Mouse (Mus musculus) lung, postnatal 0 days (tissue): ENCODE results near the gene Ercc5. TPM values are rescaled to one million over a fixed set of nuclear protein-coding genes. Genes with fewer than 3 reads are reported as not detected.

Source experiments
- ATAC-seq: fragments of 200-750 bp; cut with Nextera tagmentation; 2 replicates; pipeline ENCODE4 v1.8.0; 2017; ENCODE audit warnings: moderate library complexity
- DNase-seq: peaks from one replicate; pipeline ENCODE4 v3.0.0-alpha.2; 2016; ENCODE audit warnings: low spot score
- H3K27ac ChIP-seq: fragments of 300-500 bp; sonication (generic); 2 replicates; pipeline ENCODE4 v1.5.1; 2014; ENCODE audit warnings: antibody characterized with exemption, mild to moderate bottlenecking, low read length, mixed read lengths
- H3K27me3 ChIP-seq: fragments of 300-500 bp; sonication (generic); replicated peaks from 2 replicates; pipeline ENCODE4 v1.6.1; 2014; ENCODE audit warnings: low read length, mixed read lengths; ENCODE audit not compliant: insufficient read depth
- H3K36me3 ChIP-seq: fragments of 300-500 bp; sonication (generic); 2 replicates; pipeline ENCODE4 v1.6.1; 2014; ENCODE audit warnings: low read length, mixed read lengths; ENCODE audit not compliant: insufficient read depth
- H3K4me1 ChIP-seq: fragments of 300-500 bp; sonication (generic); 2 replicates; pipeline ENCODE4 v1.6.1; 2014; ENCODE audit warnings: antibody characterized with exemption, low read depth, low read length, mixed read lengths; ENCODE audit not compliant: insufficient read depth
- H3K4me2 ChIP-seq: fragments of 300-500 bp; sonication (generic); replicated peaks from 2 replicates; pipeline ENCODE4 v1.6.1; 2014; ENCODE audit warnings: low read depth, mild to moderate bottlenecking, low read length, moderate library complexity, mixed read lengths
- H3K4me3 ChIP-seq: fragments of 300-500 bp; sonication (generic); 2 replicates; pipeline ENCODE4 v1.5.1; 2014; ENCODE audit warnings: low read depth, low read length
- H3K9ac ChIP-seq: fragments of 300-500 bp; sonication (generic); replicated peaks from 2 replicates; pipeline ENCODE4 v1.6.1; 2014; ENCODE audit warnings: low read depth, mild to moderate bottlenecking
- H3K9me3 ChIP-seq: fragments of 300-500 bp; sonication (generic); 2 replicates; pipeline ENCODE4 v1.6.1; 2016; ENCODE audit warnings: low read length, mixed read lengths
- CTCF ChIP-seq: IDR thresholded peaks from 2 replicates; pipeline ENCODE4 v1.5.1; 2016; ENCODE audit warnings: antibody characterized with exemption, mild to moderate bottlenecking
- EP300 ChIP-seq: IDR thresholded peaks from 2 replicates; pipeline ENCODE4 v1.6.1; 2016; ENCODE audit warnings: antibody characterized with exemption, mild to moderate bottlenecking, control low read depth
- WGBS: fragments of 180-500 bp; shearing (Covaris S2); extraction: QIAGEN DNeasy Blood & Tissue Kit; methylation state at CpG from one replicate; pipeline ENCODE4 v1.1.7; 2014; 5-methylcytosine and 5-hydroxymethylcytosine counted together
- polyA plus RNA-seq: library from polyadenylated mRNA; unstranded; fragments of >200 nt; fragmentation: Nextera tagmentation; extraction: Ambion mirVana; gene quantifications from 2 replicates; pipeline ENCODE4 v1.2.1, GENCODE M21; 2015

Ercc5 gene
- polyA plus RNA-seq: 15.1 and 16.7 TPM in 2 replicates

DNA sequence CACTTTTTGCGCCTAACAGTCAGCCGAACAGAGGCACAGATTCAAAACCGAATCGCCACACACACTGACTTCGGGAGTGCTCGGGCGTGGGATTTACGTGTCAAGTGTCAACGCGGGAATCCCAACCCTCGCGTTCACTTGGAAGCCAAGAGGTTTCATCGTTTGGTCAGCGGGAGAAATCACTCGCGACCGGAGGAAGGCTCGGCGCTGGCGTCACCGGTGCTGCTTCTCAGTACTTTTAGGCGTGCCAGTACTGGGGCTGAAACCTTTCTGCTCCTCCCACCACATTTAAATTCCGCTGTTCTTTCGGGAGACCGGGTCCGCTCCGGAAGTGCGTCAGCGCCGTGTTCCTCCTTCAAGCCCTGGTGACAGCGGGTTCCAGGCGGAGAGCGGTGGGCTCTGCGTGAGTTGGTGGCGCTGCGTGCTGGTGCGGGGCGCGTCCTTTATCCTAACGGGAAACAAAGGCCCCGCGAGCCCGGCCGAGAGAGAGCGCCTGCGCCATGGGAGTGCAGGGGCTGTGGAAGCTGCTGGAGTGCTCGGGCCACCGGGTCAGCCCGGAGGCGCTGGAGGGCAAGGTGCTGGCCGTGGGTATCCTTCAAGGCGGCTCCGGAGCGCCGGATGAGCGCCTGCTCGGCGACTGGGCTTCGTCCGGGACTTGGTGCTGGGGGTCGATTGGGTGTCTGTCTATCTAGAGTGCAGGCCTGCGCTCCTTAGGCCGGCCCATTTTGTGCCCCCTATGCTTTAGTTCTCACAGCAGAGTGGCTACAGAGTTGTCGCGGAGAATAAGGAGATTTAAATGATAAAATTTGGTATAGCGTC, at the start of gene Ercc5:
TSS of gene Ercc5 (plus strand) at position 182 of the 819 bp plus-strand sequence.
- ATAC-seq (peak; percentile 97), DNase-seq (peak; percentile 98)
- Histone ChIP-seq H3K4me1 (no peaks in the 10 kb centered on the region), H3K4me2 (peak within 1 kb of the TSS; percentile 75), H3K36me3 (0 out of 2 replicates have a peak, but pooled peaks cover 5% of the 10 kb centered on the region), H3K27me3 (no peaks in the 10 kb centered on the region), H3K9me3 (no peaks in the 10 kb centered on the region), H3K27ac (peak within 1 kb of the TSS; percentile 97), H3K4me3 (peak within 1 kb of the TSS; percentile 79), H3K9ac (peak within 1 kb of the TSS; percentile 92)
- TF ChIP-seq CTCF (peak; percentile 1; the same call in 1 of the 2 replicates), EP300 (peak; percentile 55; the same call in 1 of the 2 replicates)
- whole genome bisulfite sequencing: 1% methylated on average over 65 of the region's 66 CpGs

DNA sequence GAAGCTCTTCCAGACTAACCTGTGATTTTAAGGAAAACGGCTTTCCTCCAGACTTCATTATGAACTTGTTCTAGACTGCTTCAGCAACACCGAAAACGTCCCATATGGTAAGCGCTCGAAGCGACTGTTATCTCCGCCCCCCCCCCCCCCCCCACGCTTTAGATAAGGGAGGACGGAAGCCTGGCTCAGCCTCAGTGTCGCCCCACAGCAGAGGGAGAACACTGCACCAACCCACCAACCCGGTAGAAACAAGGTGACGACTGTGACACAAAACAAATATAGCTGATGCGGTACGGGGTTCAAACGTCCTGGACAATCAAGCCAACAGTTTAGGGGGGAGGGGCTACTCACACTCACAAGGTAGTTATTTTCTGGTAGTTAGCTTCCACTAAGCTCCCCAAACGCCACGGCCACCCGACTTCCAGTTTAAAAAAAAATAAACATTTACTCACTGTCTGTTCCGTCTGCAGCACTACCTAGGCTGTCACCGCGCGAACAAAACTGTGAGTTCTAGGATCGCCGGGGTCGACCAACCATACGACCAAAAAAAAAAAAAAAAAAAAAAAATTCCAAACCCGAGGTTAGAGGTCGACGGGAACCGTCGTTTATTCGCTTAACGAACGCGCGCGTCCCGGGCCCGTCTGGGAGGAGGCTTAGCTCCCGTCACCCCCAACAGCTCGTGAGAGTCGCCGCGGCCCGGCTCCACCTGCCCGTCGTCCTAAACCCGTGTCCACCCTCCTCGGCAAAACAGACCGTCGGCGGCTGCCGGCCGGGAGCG, 45.9 kb upstream of the Ercc5 start:
- WGBS: under 1% methylated on average over 52 of the region's 55 CpGs
- ATAC-seq: peak; percentile 77
- Histone ChIP-seq H3K4me3 (peak overlapping the region; percentile 68), H3K9ac (peak overlapping the region; percentile 46), H3K36me3 (no peaks in the 10 kb centered on the region), H3K9me3 (no peaks in the 10 kb centered on the region), H3K4me1 (no peaks in the 10 kb centered on the region), H3K27ac (peak overlapping the region; percentile 81), H3K27me3 (no peaks in the 10 kb centered on the region), H3K4me2 (peak overlapping the region; percentile 63)
- no peak for TF ChIP-seq EP300
- TF ChIP-seq CTCF: peak; percentile 16; the same call in 1 of the 2 replicates
- peak; percentile 49 for DNase-seq

DNA sequence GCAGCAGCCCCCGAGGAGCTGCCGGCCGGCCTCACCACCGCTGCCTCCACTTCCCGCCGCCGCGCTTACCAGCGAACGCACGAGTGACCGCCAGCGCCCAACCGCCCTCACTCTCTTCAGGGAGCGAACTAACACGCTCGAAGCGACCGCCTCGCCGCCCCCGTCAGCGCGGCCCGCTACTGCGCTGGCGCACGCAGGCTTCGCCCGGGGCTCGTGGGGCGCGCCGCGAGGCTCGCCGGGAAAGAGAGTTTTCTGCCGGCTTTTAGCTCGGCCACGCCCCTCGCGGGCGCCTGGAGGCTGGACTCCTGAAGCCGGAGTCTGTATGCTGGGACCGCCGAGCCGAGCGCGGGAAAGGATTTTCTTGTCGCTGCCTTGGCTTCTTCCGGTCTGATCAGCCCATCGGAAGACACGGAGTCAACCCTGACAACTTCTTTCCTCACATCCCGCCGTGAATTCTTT, 45.3 kb upstream of the Ercc5 start, which contains the start of gene Tex30:
TSS of gene Tex30 (minus strand) at position 183 of the 459 bp plus-strand sequence.
- H3K4me3 ChIP-seq: peak within 1 kb of the TSS; percentile 68
- peak within 1 kb of the TSS; percentile 81 for H3K27ac ChIP-seq
- H3K4me2 ChIP-seq: peak within 1 kb of the TSS; percentile 63
- DNase-seq (peak; percentile 97), ATAC-seq (peak; percentile 98)
- TF ChIP-seq CTCF (no peak), EP300 (no peak)
- H3K9ac ChIP-seq: peak within 1 kb of the TSS; percentile 46
- 0 out of 2 replicates have a peak, but pooled peaks cover under 1% of the 10 kb centered on the region for H3K36me3 ChIP-seq
- H3K4me1 ChIP-seq: no peaks in the 10 kb centered on the region
- no peaks in the 10 kb centered on the region for H3K27me3 ChIP-seq
- H3K9me3 ChIP-seq: no peaks in the 10 kb centered on the region
- 2% methylated on average over 52 of the region's 55 CpGs for WGBS

DNA sequence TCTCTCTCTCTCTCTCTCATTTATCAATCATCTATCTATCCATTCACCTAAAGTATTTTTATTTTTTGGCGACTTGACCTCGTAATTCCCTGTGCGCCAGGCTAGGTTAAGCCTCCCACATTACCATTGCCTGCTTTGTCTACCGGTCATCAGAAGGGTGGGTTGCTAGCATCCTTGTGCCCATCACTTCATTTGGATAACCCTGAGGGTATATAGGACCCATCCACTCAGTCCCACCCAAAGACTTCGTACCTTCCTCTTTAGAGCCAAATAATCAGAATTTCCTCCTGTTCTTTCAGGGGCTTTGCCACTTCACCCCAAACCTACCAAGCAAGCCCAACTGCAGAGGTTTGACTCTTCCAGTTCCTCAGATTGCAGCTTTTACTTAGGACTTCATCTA, 44.6 kb upstream of the Ercc5 start:
- WGBS: 15% methylated on average over 5 of the region's 5 CpGs
- no peak for DNase-seq
- H3K4me3 ChIP-seq: no peak overlapping the region

DNA sequence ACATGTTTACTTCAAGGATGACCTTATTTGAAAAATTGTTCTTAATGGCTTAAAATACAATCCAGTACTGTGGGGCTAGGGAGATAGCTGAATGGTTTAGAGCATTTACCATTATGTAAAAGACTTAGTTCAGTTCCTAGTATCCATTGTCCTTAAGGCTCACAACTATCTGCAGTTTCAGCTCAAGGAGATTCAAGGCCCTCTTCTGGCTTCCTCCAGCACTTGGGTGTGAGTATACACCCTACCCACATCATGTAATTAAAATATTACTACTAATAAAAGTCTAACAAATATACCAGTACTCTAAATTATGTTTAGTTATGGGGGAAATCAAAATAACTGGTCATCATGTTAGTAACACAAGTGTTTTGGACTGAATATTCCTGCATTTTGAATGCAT, 30.0 kb upstream of the Ercc5 start:
- Histone ChIP-seq H3K9me3 (no peaks in the 10 kb centered on the region), H3K27ac (no peak overlapping the region), H3K4me2 (no peak overlapping the region), H3K4me3 (no peak overlapping the region), H3K4me1 (peaks cover 5% of the 10 kb centered on the region; the same call in 1 of the 2 replicates), H3K36me3 (no peaks in the 10 kb centered on the region; the same call in 1 of the 2 replicates), H3K27me3 (no peaks in the 10 kb centered on the region), H3K9ac (no peak overlapping the region)
- TF ChIP-seq CTCF: no peak
- no peak for TF ChIP-seq EP300
- DNase-seq (no peak), ATAC-seq (no peak)

More for the DNA sequence above, 44.6 kb upstream of the Ercc5 start:
- Histone ChIP-seq H3K27me3 (no peaks in the 10 kb centered on the region), H3K9ac (no peak overlapping the region), H3K36me3 (0 out of 2 replicates have a peak, but pooled peaks cover 6% of the 10 kb centered on the region), H3K4me2 (peak overlapping the region; percentile 63), H3K9me3 (no peaks in the 10 kb centered on the region), H3K27ac (no peak overlapping the region), H3K4me1 (no peaks in the 10 kb centered on the region)
- TF ChIP-seq EP300 (no peak), CTCF (no peak)
- ATAC-seq: no peak
